Mouse (Mus musculus) midbrain, embryonic 13.5 days (tissue): Measurements from ENCODE around the gene Trp53i11. TPM values are rescaled to one million over a fixed set of nuclear protein-coding genes. Genes with fewer than 3 reads are reported as not detected.

ENCODE experiments used
- ATAC-seq: fragments of 200-750 bp; cut with Nextera tagmentation; 2 replicates; pipeline ENCODE4 v1.8.0; 2017; ENCODE audit warnings: mild to moderate bottlenecking, moderate TSS enrichment, moderate library complexity
- H3K27ac ChIP-seq: fragments of 300-500 bp; sonication (generic); 2 replicates; pipeline ENCODE4 v1.5.1; 2015; ENCODE audit warnings: inconsistent platforms, mild to moderate bottlenecking, moderate library complexity
- H3K27me3 ChIP-seq: fragments of 300-500 bp; sonication (generic); 2 replicates; pipeline ENCODE4 v1.6.1; 2015; ENCODE audit warnings: mild to moderate bottlenecking, inconsistent platforms
- H3K36me3 ChIP-seq: fragments of 300-500 bp; sonication (generic); 2 replicates; pipeline ENCODE4 v1.6.1; 2015; ENCODE audit warnings: mild to moderate bottlenecking, inconsistent platforms
- H3K4me1 ChIP-seq: fragments of 300-500 bp; sonication (generic); replicated peaks from 2 replicates; pipeline ENCODE4 v1.6.1; 2015; ENCODE audit warnings: inconsistent platforms
- H3K4me2 ChIP-seq: fragments of 300-500 bp; sonication (generic); replicated peaks from 2 replicates; pipeline ENCODE4 v1.6.1; 2015; ENCODE audit warnings: moderate library complexity, mild to moderate bottlenecking, inconsistent platforms
- H3K4me3 ChIP-seq: fragments of 300-500 bp; sonication (generic); replicated peaks from 2 replicates; pipeline ENCODE4 v1.5.1; 2015; ENCODE audit warnings: mild to moderate bottlenecking, inconsistent platforms
- H3K9ac ChIP-seq: fragments of 300-500 bp; sonication (generic); replicated peaks from 2 replicates; pipeline ENCODE4 v1.6.1; 2015; ENCODE audit warnings: mild to moderate bottlenecking, inconsistent platforms
- H3K9me3 ChIP-seq: fragments of 300-500 bp; sonication (generic); 2 replicates; pipeline ENCODE4 v1.6.1; 2016; ENCODE audit warnings: mild to moderate bottlenecking, inconsistent platforms
- WGBS: fragments of 180-500 bp; shearing (Covaris S2); methylation state at CpG from one replicate; pipeline ENCODE4 v1.1.7; 2015; 5-methylcytosine and 5-hydroxymethylcytosine counted together
- polyA plus RNA-seq: library from polyadenylated mRNA; unstranded; fragments of >200 nt; fragmentation: Nextera tagmentation; extraction: Ambion mirVana; gene quantifications from 2 replicates; pipeline ENCODE4 v1.2.1, GENCODE M21; 2015

Trp53i11 gene
- polyA plus RNA-seq, 1 experiment from 2014 or later: 138 TPM

- peak overlapping the region; percentile 54 for H3K27ac ChIP-seq
- H3K9me3 ChIP-seq: no peaks in the 10 kb centered on the region
- H3K4me2 ChIP-seq: no peak overlapping the region
- no peak overlapping the region for H3K9ac ChIP-seq
- no peaks in the 10 kb centered on the region for H3K36me3 ChIP-seq
- H3K4me1 ChIP-seq: peaks cover 16% of the 10 kb centered on the region
- H3K27me3 ChIP-seq: 0 out of 2 replicates have a peak, but pooled peaks cover 1% of the 10 kb centered on the region
- WGBS: 64% methylated on average over 4 of the region's 4 CpGs
- ATAC-seq: peak; percentile 71; the same call in 1 of the 2 replicates
- no peak overlapping the region for H3K4me3 ChIP-seq
Observed at GRCm38 (mm10) chr2:93160467-93161035, 26.8 kb upstream of the Trp53i11 start.

GRCm38 (mm10) chr2:93161914-93162664 lies 25.3 kb upstream of the Trp53i11 start:
- 0 out of 2 replicates have a peak, but pooled peaks cover 3% of the 10 kb centered on the region for H3K27me3 ChIP-seq
- H3K4me2 ChIP-seq: no peak overlapping the region
- H3K36me3 ChIP-seq: no peaks in the 10 kb centered on the region
- H3K9ac ChIP-seq: no peak overlapping the region
- H3K9me3 ChIP-seq: no peaks in the 10 kb centered on the region
- no peak overlapping the region for H3K4me3 ChIP-seq
- WGBS: 89% methylated on average over 7 of the region's 7 CpGs
- no peak for ATAC-seq
- no peak overlapping the region for H3K27ac ChIP-seq
- peaks cover 16% of the 10 kb centered on the region for H3K4me1 ChIP-seq

- Histone ChIP-seq H3K9me3 (no peaks in the 10 kb centered on the region), H3K9ac (no peak overlapping the region), H3K4me1 (peaks cover 16% of the 10 kb centered on the region), H3K4me3 (no peak overlapping the region), H3K4me2 (no peak overlapping the region), H3K36me3 (no peaks in the 10 kb centered on the region), H3K27me3 (0 out of 2 replicates have a peak, but pooled peaks cover 3% of the 10 kb centered on the region), H3K27ac (no peak overlapping the region)
- 75% methylated on average over 4 of the region's 4 CpGs for WGBS
- no peak for ATAC-seq
Observed at GRCm38 (mm10) chr2:93162791-93163190, 24.6 kb upstream of the Trp53i11 start.

- Histone ChIP-seq H3K9ac (no peak overlapping the region), H3K27ac (no peak overlapping the region), H3K4me3 (no peak overlapping the region), H3K9me3 (no peaks in the 10 kb centered on the region), H3K36me3 (no peaks in the 10 kb centered on the region), H3K4me2 (no peak overlapping the region), H3K27me3 (0 out of 2 replicates have a peak, but pooled peaks cover 3% of the 10 kb centered on the region), H3K4me1 (peaks cover 16% of the 10 kb centered on the region)
- ATAC-seq: no peak
- WGBS: 36% methylated on average over 2 of the region's 2 CpGs
Observed at GRCm38 (mm10) chr2:93163317-93163716, 24.0 kb upstream of the Trp53i11 start.

- 89% methylated on average over 6 of the region's 6 CpGs for WGBS
- Histone ChIP-seq H3K4me1 (peaks cover 16% of the 10 kb centered on the region), H3K9ac (no peak overlapping the region), H3K9me3 (no peaks in the 10 kb centered on the region), H3K36me3 (no peaks in the 10 kb centered on the region), H3K4me3 (no peak overlapping the region), H3K27me3 (0 out of 2 replicates have a peak, but pooled peaks cover 3% of the 10 kb centered on the region), H3K4me2 (no peak overlapping the region), H3K27ac (no peak overlapping the region)
- no peak for ATAC-seq
Observed at GRCm38 (mm10) chr2:93163750-93164335, 23.5 kb upstream of the Trp53i11 start.

GRCm38 (mm10) chr2:93166295-93166694 lies 21.1 kb upstream of the Trp53i11 start:
- WGBS: 69% methylated on average over 6 of the region's 6 CpGs
- Histone ChIP-seq H3K9ac (no peak overlapping the region), H3K27ac (no peak overlapping the region), H3K4me2 (no peak overlapping the region), H3K27me3 (0 out of 2 replicates have a peak, but pooled peaks cover 3% of the 10 kb centered on the region), H3K9me3 (no peaks in the 10 kb centered on the region), H3K4me1 (peaks cover 19% of the 10 kb centered on the region), H3K36me3 (no peaks in the 10 kb centered on the region), H3K4me3 (no peak overlapping the region)
- ATAC-seq: no peak

GRCm38 (mm10) chr2:93166734-93167406 lies 20.5 kb upstream of the Trp53i11 start:
- 86% methylated on average over 14 of the region's 14 CpGs for WGBS
- H3K9ac ChIP-seq: no peak overlapping the region
- H3K27ac ChIP-seq: no peak overlapping the region
- H3K9me3 ChIP-seq: no peaks in the 10 kb centered on the region
- peaks cover 24% of the 10 kb centered on the region for H3K4me1 ChIP-seq
- 0 out of 2 replicates have a peak, but pooled peaks have one; percentile 8 for ATAC-seq
- 0 out of 2 replicates have a peak, but pooled peaks cover 3% of the 10 kb centered on the region for H3K27me3 ChIP-seq
- H3K4me2 ChIP-seq: no peak overlapping the region
- H3K4me3 ChIP-seq: no peak overlapping the region
- H3K36me3 ChIP-seq: no peaks in the 10 kb centered on the region

GRCm38 (mm10) chr2:93170156-93170844 lies 17.0 kb upstream of the Trp53i11 start:
- ATAC-seq: no peak
- Histone ChIP-seq H3K9me3 (no peaks in the 10 kb centered on the region), H3K4me3 (no peak overlapping the region), H3K9ac (no peak overlapping the region), H3K4me2 (no peak overlapping the region), H3K36me3 (no peaks in the 10 kb centered on the region), H3K27ac (peak overlapping the region; percentile 49; the same call in 1 of the 2 replicates), H3K4me1 (peaks cover 50% of the 10 kb centered on the region), H3K27me3 (0 out of 2 replicates have a peak, but pooled peaks cover 3% of the 10 kb centered on the region)
- WGBS: 77% methylated on average over 19 of the region's 19 CpGs

- Histone ChIP-seq H3K4me3 (no peak overlapping the region), H3K9ac (no peak overlapping the region), H3K27ac (peak overlapping the region; percentile 49; the same call in 1 of the 2 replicates), H3K4me1 (peaks cover 55% of the 10 kb centered on the region), H3K27me3 (no peaks in the 10 kb centered on the region), H3K36me3 (no peaks in the 10 kb centered on the region), H3K9me3 (no peaks in the 10 kb centered on the region), H3K4me2 (no peak overlapping the region)
- 64% methylated on average over 5 of the region's 5 CpGs for WGBS
- 0 out of 2 replicates have a peak, but pooled peaks have one; percentile 18 for ATAC-seq
Observed at GRCm38 (mm10) chr2:93170845-93171200, 16.5 kb upstream of the Trp53i11 start.

GRCm38 (mm10) chr2:93171929-93172328 lies 15.4 kb upstream of the Trp53i11 start:
- no peak for ATAC-seq
- Histone ChIP-seq H3K27ac (no peak overlapping the region), H3K9ac (no peak overlapping the region), H3K4me1 (peaks cover 66% of the 10 kb centered on the region), H3K36me3 (no peaks in the 10 kb centered on the region), H3K27me3 (no peaks in the 10 kb centered on the region), H3K4me2 (no peak overlapping the region), H3K9me3 (no peaks in the 10 kb centered on the region), H3K4me3 (no peak overlapping the region)
- WGBS: 90% methylated on average over 6 of the region's 6 CpGs

GRCm38 (mm10) chr2:93172460-93172859 lies 14.9 kb upstream of the Trp53i11 start:
- peaks cover 72% of the 10 kb centered on the region for H3K4me1 ChIP-seq

More at GRCm38 (mm10) chr2:93172460-93172859, 14.9 kb upstream of the Trp53i11 start:
- no peak for ATAC-seq
- WGBS: 58% methylated on average over 5 of the region's 5 CpGs
- Histone ChIP-seq H3K4me3 (no peak overlapping the region), H3K36me3 (no peaks in the 10 kb centered on the region), H3K27me3 (no peaks in the 10 kb centered on the region), H3K9ac (no peak overlapping the region), H3K4me2 (no peak overlapping the region), H3K27ac (no peak overlapping the region), H3K9me3 (no peaks in the 10 kb centered on the region)
